Mouse (Mus musculus): ENCODE results near the gene Snx6. TPM values are rescaled to one million over a fixed set of nuclear protein-coding genes. Genes with fewer than 3 reads are reported as not detected.
"Not testable (repeated sequence)": the region's sequence is repeated elsewhere in the genome, so short reads cannot be mapped to it uniquely, and the experiment has no call there.

Gene Snx6
- total RNA-seq, 2 experiments from 2014 or later, result 34.0 to 56.9 TPM

GRCm38 (mm10) chr12:54717516-54717915 lies 78.0 kb downstream of the Snx6 start:
- not testable (repeated sequence) for ATAC-seq (replicated peaks; ENCODE audit: low FRiP score, low TSS enrichment, poor library complexity, severe bottlenecking)

DNA sequence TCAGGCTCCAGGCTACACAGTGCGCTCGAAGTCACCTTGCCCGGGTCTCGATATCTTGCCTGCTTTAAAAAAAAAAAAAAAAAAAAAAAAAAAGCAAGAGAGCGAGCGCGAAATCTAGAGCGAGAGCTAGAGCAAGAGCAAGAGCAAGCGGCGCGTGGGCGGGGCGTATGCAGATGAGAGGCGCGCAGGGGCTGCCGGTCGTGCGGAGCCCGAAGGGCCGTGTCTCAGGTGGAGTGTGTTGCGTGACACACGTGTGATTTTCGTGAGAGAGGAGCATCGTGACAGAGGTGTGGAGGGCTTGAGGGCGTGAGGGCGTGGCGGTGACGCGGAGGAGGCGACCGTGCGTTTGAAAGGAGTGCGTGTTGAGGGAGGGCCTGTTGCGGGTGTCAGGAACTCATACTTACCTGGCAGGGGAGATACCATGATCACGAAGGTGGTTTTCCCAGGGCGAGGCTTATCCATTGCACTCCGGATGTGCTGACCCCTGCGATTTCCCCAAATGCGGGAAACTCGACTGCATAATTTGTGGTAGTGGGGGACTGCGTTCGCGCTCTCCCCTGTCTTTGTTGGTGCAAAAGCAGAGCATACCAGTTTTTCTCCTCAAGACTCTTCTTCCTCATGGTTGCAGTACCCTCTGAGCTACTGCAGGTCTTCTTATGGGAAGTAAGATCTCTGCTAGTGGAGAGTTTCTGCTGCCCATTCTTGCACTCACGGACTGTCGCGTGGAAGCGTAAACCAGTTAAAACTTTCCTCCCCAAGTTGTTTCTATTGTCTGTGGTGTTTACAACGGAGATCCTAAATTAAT lies 81.5 kb downstream of the Snx6 start:
- ATAC-seq (replicated peaks; ENCODE audit: low FRiP score, low TSS enrichment, poor library complexity, severe bottlenecking), result peak; percentile 46

GRCm38 (mm10) chr12:54710494-54710879 lies 85.0 kb downstream of the Snx6 start:
- ATAC-seq (replicated peaks; ENCODE audit: low FRiP score, low TSS enrichment, poor library complexity, severe bottlenecking), result peak; percentile 71

DNA sequence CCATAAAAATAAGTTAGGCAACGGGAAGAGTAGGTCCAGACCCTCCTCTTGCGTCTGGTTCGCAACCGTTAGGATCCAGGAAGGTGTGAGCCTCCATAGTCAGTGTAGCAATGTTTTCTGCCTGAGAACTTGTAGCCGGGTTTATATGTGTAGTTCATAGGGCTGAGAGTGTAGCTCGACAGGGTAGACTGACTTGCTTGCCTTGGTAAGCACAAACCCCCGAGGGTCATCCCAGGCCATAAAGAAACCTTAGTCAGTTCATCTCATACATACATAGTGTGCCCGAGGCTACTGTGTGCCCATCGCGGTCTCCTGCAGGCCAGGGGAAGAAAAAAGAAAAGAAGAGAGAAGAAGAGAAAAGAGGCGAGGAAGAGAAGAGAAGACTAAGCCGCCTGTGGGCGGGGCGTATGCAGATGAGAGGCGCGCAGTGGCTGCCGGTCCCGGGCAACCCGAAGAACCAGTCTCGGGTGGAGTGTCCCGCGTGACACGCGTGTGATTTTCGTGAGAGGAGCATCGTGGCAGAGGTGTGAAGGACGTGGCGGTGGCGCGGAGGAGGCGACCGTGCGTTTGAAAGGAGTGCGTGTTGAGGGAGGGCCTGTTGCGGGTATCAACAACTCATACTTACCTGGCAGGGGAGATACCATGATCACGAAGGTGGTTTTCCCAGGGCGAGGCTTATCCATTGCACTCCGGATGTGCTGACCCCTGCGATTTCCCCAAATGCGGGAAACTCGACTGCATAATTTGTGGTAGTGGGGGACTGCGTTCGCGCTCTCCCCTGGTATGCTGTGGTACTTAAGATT lies 85.6 kb downstream of the Snx6 start:
- ATAC-seq (replicated peaks; ENCODE audit: low FRiP score, low TSS enrichment, poor library complexity, severe bottlenecking), result peak; percentile 11

- ATAC-seq (replicated peaks; ENCODE audit: low FRiP score, low TSS enrichment, poor library complexity, severe bottlenecking), result no peak
Measured at GRCm38 (mm10) chr12:54699394-54699793, 96.1 kb downstream of the Snx6 start.

- ATAC-seq (replicated peaks; ENCODE audit: low FRiP score, low TSS enrichment, poor library complexity, severe bottlenecking), result no peak
Measured at GRCm38 (mm10) chr12:54697791-54698250, 97.7 kb downstream of the Snx6 start.

DNA sequence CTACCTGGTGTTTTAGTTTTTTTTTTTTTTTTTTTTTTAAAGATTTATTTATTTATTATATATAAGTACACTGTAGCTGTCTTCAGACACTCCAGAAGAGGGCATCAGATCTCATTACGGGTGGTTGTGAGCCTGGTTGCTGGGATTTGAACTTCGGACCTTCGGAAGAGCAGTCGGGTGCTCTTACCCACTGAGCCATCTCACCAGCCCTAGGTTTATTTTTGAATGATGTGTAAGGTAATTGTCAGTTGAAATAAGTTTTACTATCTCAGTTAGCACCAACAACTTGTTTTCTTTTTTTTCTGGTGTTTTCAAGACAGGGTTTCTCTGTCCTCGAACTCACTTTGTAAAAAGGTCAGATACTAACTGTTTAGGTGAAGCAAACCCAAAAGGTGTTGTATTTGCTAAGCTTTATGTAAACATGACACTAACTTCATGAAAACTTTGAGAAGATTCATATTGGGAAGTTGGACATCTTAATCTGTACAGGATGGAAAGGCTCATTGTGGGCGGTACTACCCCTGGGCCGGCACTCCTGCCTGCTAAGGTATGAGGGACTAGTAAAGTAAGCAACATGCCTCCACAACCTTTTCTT lies 98.4 kb downstream of the Snx6 start:
- peak; percentile 56 for ATAC-seq (replicated peaks; ENCODE audit: low FRiP score, low TSS enrichment, poor library complexity, severe bottlenecking)

Other genes starting within 250 kb of the Snx6 start
- gene Sptssa, start 139.1 kb downstream of the Snx6 start, total RNA-seq (2014; fragmentation: Nextera tagmentation), result 99.0 and 120 TPM in 2 replicates
- 133 and 170 TPM in 2 replicates for gene Sptssa, start 139.1 kb downstream of the Snx6 start, total RNA-seq (2017)
- 34.3 and 65.4 TPM in 2 replicates for gene Eapp, start 99.8 kb downstream of the Snx6 start, total RNA-seq (2014; fragmentation: Nextera tagmentation)
- 71.3 and 79.8 TPM in 2 replicates for gene Eapp, start 99.8 kb downstream of the Snx6 start, total RNA-seq (2017)
- 29.8 and 41.6 TPM in 2 replicates for gene Cfl2, start 67.2 kb upstream of the Snx6 start, total RNA-seq (2014; fragmentation: Nextera tagmentation)
- gene Cfl2, start 67.2 kb upstream of the Snx6 start, total RNA-seq (2017), result 22.7 and 31.5 TPM in 2 replicates
- not detected in 2 replicates for gene Gm20403, start 190.8 kb upstream of the Snx6 start, total RNA-seq (2014; fragmentation: Nextera tagmentation)
- not detected in 2 replicates for gene Gm20403, start 190.8 kb upstream of the Snx6 start, total RNA-seq (2017)
- 105 and 128 TPM in 2 replicates for gene Baz1a, start 218.6 kb upstream of the Snx6 start, total RNA-seq (2014; fragmentation: Nextera tagmentation)
- gene Baz1a, start 218.6 kb upstream of the Snx6 start, total RNA-seq (2017), result 98.9 and 112 TPM in 2 replicates

Measured in megakaryocyte-erythroid progenitor cell, adult 5-6 weeks (primary cell).